Mouse (Mus musculus) CH12.LX (cell line): ENCODE results near the gene Ankrd2. TPM values are rescaled to one million over a fixed set of nuclear protein-coding genes. Genes with fewer than 3 reads are reported as not detected.

ENCODE experiments used
- DNase-seq: peaks from one replicate; pipeline ENCODE4 v3.0.0-alpha.2; 2013; ENCODE audit errors: extremely low read depth
- H3K27ac ChIP-seq: 2 replicates; pipeline ENCODE4 v1.5.1; 2012; ENCODE audit warnings: low read depth, mild to moderate bottlenecking, control low read depth, moderate library complexity; ENCODE audit not compliant: insufficient read depth
- H3K27me3 ChIP-seq: replicated peaks from 2 replicates; pipeline ENCODE3; 2012; ENCODE audit warnings: inconsistent platforms
- H3K36me3 ChIP-seq, 2 experiments: replicated peaks in 1 of 2; 2 replicates each; pipeline versions ENCODE3 to v1.6.1; 2012; ENCODE audit warnings: inconsistent platforms in 1 of 2, low read length in 1 of 2, mild to moderate bottlenecking in 1 of 2, mixed read lengths in 1 of 2, moderate library complexity in 1 of 2; ENCODE audit not compliant: control insufficient read depth in 1 of 2, insufficient read depth in 1 of 2
- H3K4me1 ChIP-seq, 2 experiments: 2 replicates each; pipeline ENCODE4 v1.6.1; 2012; ENCODE audit warnings: inconsistent platforms in 1 of 2, moderate library complexity in 1 of 2; ENCODE audit not compliant: insufficient read depth in 2 of 2, control insufficient read depth in 1 of 2
- H3K4me2 ChIP-seq: 2 replicates; pipeline ENCODE4 v1.6.1; 2012; ENCODE audit warnings: low read depth, mild to moderate bottlenecking, control low read depth; ENCODE audit not compliant: poor library complexity, insufficient read depth, severe bottlenecking
- H3K4me3 ChIP-seq, 3 experiments: fragments of 150-350 bp in 1 of 3; sonication (generic) in 1 of 3; replicated peaks in 1 of 3; 2 replicates each; pipeline versions ENCODE3 to v1.5.1; 2011 to 2012; ENCODE audit warnings: low read depth in 2 of 3, low read length in 2 of 3, mild to moderate bottlenecking in 2 of 3, moderate library complexity in 2 of 3, control low read depth in 1 of 3, improper control_type of control experiment in 1 of 3, inconsistent platforms in 1 of 3, mixed read lengths in 1 of 3; ENCODE audit not compliant: poor library complexity in 1 of 3
- H3K79me2 ChIP-seq: replicated peaks from 2 replicates; pipeline ENCODE4 v1.6.1; 2012; ENCODE audit warnings: mild to moderate bottlenecking, moderate library complexity; ENCODE audit not compliant: control insufficient read depth, poor library complexity, insufficient read depth, severe bottlenecking; ENCODE audit errors: extremely low read depth
- H3K9ac ChIP-seq: 2 replicates; pipeline ENCODE4 v1.6.1; 2012; ENCODE audit warnings: low read depth, mild to moderate bottlenecking, control low read depth, moderate library complexity; ENCODE audit not compliant: insufficient read depth
- H3K9me3 ChIP-seq: replicated peaks from 2 replicates; pipeline ENCODE3; 2012; ENCODE audit warnings: low read length, inconsistent platforms, mixed read lengths
- BHLHE40 ChIP-seq: IDR thresholded peaks from 2 replicates; pipeline ENCODE4 v1.6.1; 2011; ENCODE audit warnings: mild to moderate bottlenecking, low read depth, low read length, improper control_type of control experiment
- CHD2 ChIP-seq: IDR thresholded peaks from 2 replicates; pipeline ENCODE4 v1.6.1; 2011; ENCODE audit warnings: low read length, improper control_type of control experiment
- CTCF ChIP-seq, 2 experiments: IDR thresholded peaks in 1 of 2; conservative IDR thresholded peaks in 1 of 2; 2 replicates each; pipeline ENCODE4 v1.5.1; 2011 to 2012; ENCODE audit warnings: low read depth in 2 of 2, low read length in 2 of 2, improper control_type of control experiment in 1 of 2, inconsistent platforms in 1 of 2, mild to moderate bottlenecking in 1 of 2, moderate library complexity in 1 of 2
- E2F4 ChIP-seq: IDR thresholded peaks from 2 replicates; pipeline ENCODE4 v1.6.1; 2011; ENCODE audit warnings: low read depth, low read length, improper control_type of control experiment; ENCODE audit not compliant: insufficient replicate concordance
- ELF1 ChIP-seq: IDR thresholded peaks from 2 replicates; pipeline ENCODE4 v1.6.1; 2014; ENCODE audit warnings: low read depth, mild to moderate bottlenecking, inconsistent platforms, low read length, improper control_type of control experiment
- EP300 ChIP-seq: IDR thresholded peaks from 2 replicates; pipeline ENCODE4 v1.6.1; 2011; ENCODE audit warnings: low read length, improper control_type of control experiment
- ETS1 ChIP-seq: conservative IDR thresholded peaks from 2 replicates; pipeline ENCODE4 v1.6.1; 2012; ENCODE audit warnings: low read depth, mild to moderate bottlenecking, inconsistent platforms, low read length, improper control_type of control experiment, moderate library complexity
- IRF4 ChIP-seq: IDR thresholded peaks from 2 replicates; pipeline ENCODE4 v1.6.1; 2014; ENCODE audit warnings: low read depth, mild to moderate bottlenecking, inconsistent platforms, low read length, improper control_type of control experiment
- JUND ChIP-seq: conservative IDR thresholded peaks from 2 replicates; pipeline ENCODE4 v1.6.1; 2011; ENCODE audit warnings: low read depth, low read length, improper control_type of control experiment
- KAT2A ChIP-seq: IDR thresholded peaks from 2 replicates; pipeline ENCODE4 v1.6.1; 2012; ENCODE audit warnings: low read length, improper control_type of control experiment, inconsistent platforms; ENCODE audit not compliant: insufficient replicate concordance
- MAX ChIP-seq: IDR thresholded peaks from 2 replicates; pipeline ENCODE4 v1.6.1; 2011; ENCODE audit warnings: low read length, improper control_type of control experiment
- MEF2A ChIP-seq: IDR thresholded peaks from 2 replicates; pipeline ENCODE4 v1.6.1; 2014; ENCODE audit warnings: low read depth, mild to moderate bottlenecking, inconsistent platforms, low read length, improper control_type of control experiment, borderline replicate concordance
- MXI1 ChIP-seq: IDR thresholded peaks from 2 replicates; pipeline ENCODE4 v1.6.1; 2011; ENCODE audit warnings: mild to moderate bottlenecking, low read depth, low read length, improper control_type of control experiment
- MYC ChIP-seq: IDR thresholded peaks from 2 replicates; pipeline ENCODE4 v1.6.1; 2011; ENCODE audit warnings: low read depth, mild to moderate bottlenecking, improper control_type of control experiment, low read length
- NELFE ChIP-seq: IDR thresholded peaks from 2 replicates; pipeline ENCODE4 v1.6.1; 2011; ENCODE audit warnings: low read depth, low read length, improper control_type of control experiment
- NRF1 ChIP-seq: IDR thresholded peaks from 2 replicates; pipeline ENCODE4 v1.6.1; 2014; ENCODE audit warnings: low read depth, mild to moderate bottlenecking, inconsistent platforms, low read length, improper control_type of control experiment, moderate library complexity
- PAX5 ChIP-seq: IDR thresholded peaks from 2 replicates; pipeline ENCODE4 v1.6.1; 2012; ENCODE audit warnings: low read length, inconsistent platforms, mixed read lengths
- POLR2A ChIP-seq: IDR thresholded peaks from 2 replicates; pipeline ENCODE4 v1.6.1; 2011; ENCODE audit warnings: low read depth, mild to moderate bottlenecking, improper control_type of control experiment, low read length
- RCOR1 ChIP-seq: conservative IDR thresholded peaks from 2 replicates; pipeline ENCODE4 v1.6.1; 2012; ENCODE audit warnings: low read depth, mild to moderate bottlenecking, inconsistent platforms, low read length, improper control_type of control experiment
- SMC3 ChIP-seq: IDR thresholded peaks from 2 replicates; pipeline ENCODE4 v1.6.1; 2011; ENCODE audit warnings: low read depth, low read length, improper control_type of control experiment
- TBP ChIP-seq: conservative IDR thresholded peaks from 2 replicates; pipeline ENCODE4 v1.6.1; 2011; ENCODE audit warnings: low read depth, low read length, improper control_type of control experiment
- UBTF ChIP-seq: IDR thresholded peaks from 2 replicates; pipeline ENCODE4 v1.6.1; 2012; ENCODE audit warnings: low read depth, mild to moderate bottlenecking, inconsistent platforms, low read length, improper control_type of control experiment, moderate library complexity
- USF1 ChIP-seq: IDR thresholded peaks from 2 replicates; pipeline ENCODE4 v1.6.1; 2014; ENCODE audit warnings: low read depth, mild to moderate bottlenecking, inconsistent platforms, low read length, improper control_type of control experiment
- ZC3H11A ChIP-seq: IDR thresholded peaks from 2 replicates; pipeline ENCODE4 v1.6.1; 2012; ENCODE audit warnings: low read depth, mild to moderate bottlenecking, inconsistent platforms, low read length, improper control_type of control experiment
- ZNF384 ChIP-seq: IDR thresholded peaks from 2 replicates; pipeline ENCODE4 v1.6.1; 2012; ENCODE audit warnings: low read depth, low read length, improper control_type of control experiment, inconsistent platforms
- dilution Hi-C: fragments of 300-500 bp; cut with MboI; formaldehyde crosslinking; loops from 2 replicates; pipeline ENCODE4 v1.14.3; 2020; ENCODE audit warnings: low sequenced_read_pairs; ENCODE audit not compliant: extremely low pct_unique_long_range_greater_than_20kb, extremely low pct_ligation_motif_present
- in situ Hi-C: fragments of 300-500 bp; cut with MboI; formaldehyde crosslinking; loops from 3 replicates; pipeline ENCODE4 v1.14.3; 2019; ENCODE audit warnings: low sequenced_read_pairs, low pct_ligation_motif_present, low pct_unique_long_range_greater_than_20kb, mixed read lengths
- polyA plus RNA-seq: library from polyadenylated mRNA; unstranded; fragments of >175 nt; gene quantifications from 2 replicates; pipeline ENCODE4 v1.2.1, GENCODE M21; 2012; ENCODE audit warnings: low read depth; ENCODE audit not compliant: insufficient read length
- total RNA-seq, 2 experiments: library from RNA; depleted of rRNA; stranded (reverse); fragments of 300-350 nt in 1 of 2; fragments of >200 nt in 1 of 2; gene quantifications; 2 replicates each; pipeline ENCODE4 v1.2.3; 2012 to 2014

The Ankrd2 gene
- total and polyA plus RNA-seq, 3 experiments: not detected

DNA sequence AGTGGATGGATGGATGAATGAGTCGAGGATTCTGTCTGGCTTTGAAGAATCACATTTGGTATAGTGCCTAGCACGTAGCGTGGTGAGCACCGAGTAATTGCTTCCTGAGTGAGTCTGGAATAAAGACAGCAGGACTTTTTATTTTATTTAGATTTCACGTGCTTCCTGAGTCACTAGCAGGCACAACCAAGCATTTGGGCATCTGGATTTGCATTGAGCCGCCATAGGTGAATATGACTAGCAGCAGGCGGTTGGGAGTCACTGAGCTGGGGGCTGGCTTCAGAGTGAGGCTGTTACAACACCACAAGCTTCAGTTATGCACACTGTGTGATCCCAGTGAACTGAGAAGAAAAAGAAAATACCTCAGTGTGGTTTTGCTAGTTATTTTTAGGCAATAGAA is 26.7 kb upstream of the Ankrd2 start:
- no peaks in the 10 kb centered on the region for H3K9me3 ChIP-seq
- no peaks in the 10 kb centered on the region for H3K79me2 ChIP-seq
- H3K4me3 ChIP-seq: no peak overlapping the region
- DNase-seq: no peak
- H3K27ac ChIP-seq: no peak overlapping the region
- dilution Hi-C loops (no loop called here), in situ Hi-C loops (no loop called here)
- no peak overlapping the region for H3K9ac ChIP-seq
- H3K4me1 ChIP-seq: peaks cover 4 to 13% of the 10 kb centered on the region in 2 experiments; a peak in 3 of 4 replicates
- H3K4me2 ChIP-seq: no peak overlapping the region
- H3K27me3 ChIP-seq: no peaks in the 10 kb centered on the region
- no peak for TF ChIP-seq MYC
- no peak for TF ChIP-seq E2F4
- TF ChIP-seq KAT2A: no peak
- TF ChIP-seq CTCF (conservative IDR thresholded peaks at IDR 0.05 in 1 of 2, IDR thresholded peaks at IDR 0.05 in 1 of 2; ENCODE audit: low read depth in 2 of 2, low read length in 2 of 2): no peak
- TF ChIP-seq NELFE: no peak
- TF ChIP-seq MAX: no peak
- no peak for TF ChIP-seq BHLHE40
- no peak for TF ChIP-seq JUND
- TF ChIP-seq ZNF384: no peak
- no peak for TF ChIP-seq USF1
- TF ChIP-seq ELF1: no peak
- no peak for TF ChIP-seq IRF4
- no peak for TF ChIP-seq TBP
- no peak for TF ChIP-seq NRF1
- no peak for TF ChIP-seq MXI1
- no peak for TF ChIP-seq POLR2A
- TF ChIP-seq EP300: no peak
- no peak for TF ChIP-seq UBTF
- no peak for TF ChIP-seq ETS1
- H3K36me3 ChIP-seq: no peaks in the 10 kb centered on the region

DNA sequence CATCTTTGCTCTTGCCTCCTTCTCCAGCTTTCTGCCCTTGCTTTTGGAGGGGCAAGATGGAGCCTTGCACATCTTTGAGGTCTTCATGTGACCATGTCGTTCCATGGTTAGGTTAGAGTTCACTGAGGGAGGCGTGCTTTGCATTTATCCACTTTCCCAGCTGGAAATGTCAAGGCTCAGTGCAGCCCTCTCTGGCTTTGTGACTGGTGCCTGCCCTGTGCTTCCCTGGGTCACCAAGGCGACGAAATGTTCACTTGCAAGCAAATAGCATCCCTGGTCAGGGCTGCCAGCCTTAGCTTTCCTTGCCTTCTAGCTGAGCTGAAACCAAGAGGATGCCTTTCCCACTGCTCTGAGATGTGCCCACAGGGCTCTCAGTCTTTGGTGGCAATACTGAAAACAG is 25.4 kb upstream of the Ankrd2 start:
- no peaks in the 10 kb centered on the region for H3K36me3 ChIP-seq
- H3K4me1 ChIP-seq: peaks cover 4 to 9% of the 10 kb centered on the region in 2 experiments; a peak in 3 of 4 replicates
- H3K9ac ChIP-seq: no peak overlapping the region
- no peaks in the 10 kb centered on the region for H3K9me3 ChIP-seq
- no peaks in the 10 kb centered on the region for H3K27me3 ChIP-seq
- no peak overlapping the region for H3K27ac ChIP-seq
- no peak for TF ChIP-seq ZC3H11A
- no peak for TF ChIP-seq MAX
- TF ChIP-seq CHD2: no peak
- no peak for TF ChIP-seq MEF2A
- no peak for TF ChIP-seq IRF4
- no peak for TF ChIP-seq KAT2A
- TF ChIP-seq MXI1: no peak
- TF ChIP-seq E2F4: no peak
- TF ChIP-seq RCOR1: no peak
- no peak for TF ChIP-seq SMC3
- no peak for TF ChIP-seq PAX5
- no peak for TF ChIP-seq MYC
- no peak for TF ChIP-seq USF1
- TF ChIP-seq ELF1: no peak
- no peak for DNase-seq
- H3K4me3 ChIP-seq: no peak overlapping the region
- H3K79me2 ChIP-seq: no peaks in the 10 kb centered on the region
- no peak overlapping the region for H3K4me2 ChIP-seq
- in situ Hi-C loops (no loop called here), dilution Hi-C loops (no loop called here)
